Mouse (Mus musculus): ENCODE results near the gene Ddrgk1.

DNA sequence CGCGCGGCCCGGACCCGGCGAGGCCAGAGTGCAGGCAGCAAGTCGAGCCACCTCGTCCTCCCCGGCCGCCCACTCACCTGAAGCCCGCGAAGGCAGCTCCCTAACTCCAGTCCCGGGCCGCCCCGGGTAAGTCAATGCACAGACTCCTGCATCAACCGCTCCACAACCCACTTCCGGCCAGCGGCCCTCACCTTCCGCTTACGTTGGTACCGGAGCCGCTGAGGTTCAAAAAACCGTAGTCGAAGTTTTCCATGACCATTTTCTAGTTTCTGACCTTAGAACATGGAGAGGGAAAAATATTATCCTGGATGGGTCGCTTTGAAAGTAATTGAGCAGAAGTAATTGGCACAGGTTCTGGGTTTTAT, 34.6 kb downstream of the Ddrgk1 start, which contains the start of the genes Fastkd5 and Ubox5:
- TF ChIP-seq ZC3H11A (IDR thresholded peaks at IDR 0.05; ENCODE audit: borderline replicate concordance, low read depth, low read length) (no peak), ZNF384 (IDR thresholded peaks at IDR 0.05; ENCODE audit: low read depth, low read length) (no peak)

Data from ES-E14 (cell line).